Mouse (Mus musculus): ENCODE results near the gene H2afb1. TPM values are rescaled to one million over a fixed set of nuclear protein-coding genes. Genes with fewer than 3 reads are reported as not detected.
"Not testable (repeated sequence)": the region's sequence is repeated elsewhere in the genome, so short reads cannot be mapped to it uniquely, and the experiment has no call there.

The H2afb1 gene
- not detected for total RNA-seq (2021)

GRCm38 (mm10) chrX:117014457-117014856 is at the start of gene H2afb1:
Gene H2afb1, plus strand, starts transcription at chrX:117014757.
- DNase-seq; intact Hi-C loops (cut with DNase I): not testable (repeated sequence)

- intact Hi-C loops (cut with DNase I), result no loop called here
- no peak for DNase-seq
Observed at GRCm38 (mm10) chrX:117036085-117036484, 21.5 kb downstream of the H2afb1 start.

Data from heart, postnatal 36 days (tissue).